Mouse (Mus musculus) liver, adult 10 weeks (tissue): ENCODE data around the gene Tdo2. TPM values are rescaled to one million over a fixed set of nuclear protein-coding genes. Genes with fewer than 3 reads are reported as not detected.

Experiments
- polyA plus RNA-seq: library from polyadenylated mRNA; stranded (reverse); fragments of 350-450 nt; fragmentation: Illumina TruSeq; extraction: RNeasy Lipid Tissue Mini Kit (QIAGEN cat#74804); gene quantifications from one replicate; pipeline ENCODE4 v1.2.3, GENCODE M21; 2014; ENCODE audit warnings: low read depth, low replicate concordance

Tdo2 gene
- 1,702 TPM for polyA plus RNA-seq

DNA sequence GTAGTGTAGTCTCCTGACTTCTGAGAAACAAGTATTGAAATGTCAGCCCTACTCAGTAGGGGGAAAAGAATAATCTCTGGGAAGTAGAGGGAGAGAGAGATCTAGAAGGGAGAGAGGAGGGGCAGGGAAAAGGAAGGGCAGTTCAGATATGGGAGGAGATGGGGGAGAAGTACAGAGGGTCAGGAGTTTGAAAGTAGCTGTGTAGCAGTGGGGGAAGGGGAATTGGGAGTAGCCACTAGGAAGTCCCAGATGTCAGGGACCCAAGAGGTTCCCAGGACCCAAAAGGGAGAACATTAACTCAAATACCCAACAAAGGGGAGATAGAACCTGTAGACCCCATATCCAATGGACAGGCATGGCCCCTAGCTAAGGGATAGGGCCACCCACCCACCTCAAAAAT is at the start of gene Tdo2:
Gene Tdo2, minus strand, starts transcription at position 101 of the 400 bp plus-strand sequence.

DNA sequence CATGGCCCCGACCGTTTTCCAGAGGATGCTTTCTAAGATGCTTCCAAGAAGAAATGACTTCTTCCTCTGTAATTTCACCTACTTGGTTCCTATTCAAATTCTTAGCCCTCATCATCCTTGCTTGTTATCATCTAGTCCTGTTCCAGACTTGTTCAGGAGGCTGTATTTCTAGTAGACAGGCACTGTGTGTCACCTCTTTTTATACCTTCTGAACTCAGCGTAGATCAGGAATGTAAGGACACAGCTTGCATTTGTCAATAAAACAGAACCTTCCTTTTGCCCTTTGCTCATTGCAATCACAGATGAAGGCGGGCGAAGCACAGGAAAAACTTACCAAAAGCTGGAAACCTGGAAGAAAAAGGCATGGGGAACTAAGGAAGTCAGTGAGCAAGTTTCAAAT is 6.0 kb upstream of the Tdo2 start, which contains the start of gene Asic5:
Gene Asic5, plus strand, starts transcription at position 301 of the 400 bp plus-strand sequence.

DNA sequence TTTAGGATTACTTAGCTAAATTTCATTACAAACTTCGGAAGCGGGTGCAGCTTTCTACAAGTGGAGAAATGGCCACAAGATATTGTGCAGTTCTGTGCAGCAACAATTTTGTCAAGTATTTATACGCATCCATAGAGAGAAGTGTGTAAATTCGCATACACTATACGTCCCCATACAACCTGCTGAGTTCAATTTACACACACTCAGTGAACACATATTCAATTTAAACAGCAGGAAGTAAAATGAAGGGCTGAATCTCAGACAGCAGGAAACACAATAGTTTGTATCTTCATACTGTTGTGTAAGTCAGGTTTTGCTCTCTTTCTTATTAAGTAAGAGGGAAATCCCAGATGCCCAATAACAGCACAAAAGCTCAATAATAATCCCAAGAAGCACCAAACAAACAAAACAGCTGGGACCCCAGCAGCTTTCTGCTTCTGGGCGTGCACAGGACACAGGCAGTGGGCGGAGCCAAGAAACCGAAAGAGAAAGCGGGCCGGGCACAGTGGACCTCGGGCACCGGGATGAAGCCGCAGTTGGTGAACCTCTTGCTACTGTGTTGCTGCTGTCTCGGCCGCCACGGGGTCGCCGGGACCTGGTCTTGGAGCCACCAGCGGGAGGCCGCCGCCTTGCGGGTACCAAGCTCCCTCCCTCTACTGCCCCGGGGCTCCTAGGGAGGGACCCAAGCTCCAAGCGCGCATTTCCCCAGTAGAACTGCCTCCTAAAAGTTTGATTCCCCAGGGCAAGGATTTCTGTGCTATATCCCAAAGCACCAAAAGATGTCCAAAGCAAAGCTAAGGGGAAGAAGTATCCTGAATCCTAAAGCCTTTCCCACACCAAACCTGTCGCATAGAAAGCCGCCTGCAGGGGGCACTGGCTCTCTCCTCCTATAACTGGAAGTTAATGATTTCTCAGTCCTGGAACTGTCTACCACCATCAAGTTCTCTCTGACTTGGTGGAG is 43.6 kb downstream of the Tdo2 start, which contains the start of gene Ctso:
Gene Ctso, plus strand, starts transcription at position 461 of the 961 bp plus-strand sequence.

Other genes with a start within 250 kb of the Tdo2 start
- 108 TPM for gene Ctso, start 43.6 kb downstream of the Tdo2 start, polyA plus RNA-seq
- 17.2 TPM for gene Asic5, start 6.1 kb upstream of the Tdo2 start, polyA plus RNA-seq
- gene Gucy1b1, start 98.5 kb upstream of the Tdo2 start, polyA plus RNA-seq = 9.2 TPM
- 11.0 TPM for gene Gucy1a1, start 169.6 kb upstream of the Tdo2 start, polyA plus RNA-seq